Mouse (Mus musculus) natural killer cell, adult 2 months (primary cell): Measurements from ENCODE around the gene Olfr90.
"Not testable (repeated sequence)": the region's sequence is repeated elsewhere in the genome, so short reads cannot be mapped to it uniquely, and the experiment has no call there.

Experiments used
- DNase-seq, 2 experiments: peaks; one replicate each; pipeline ENCODE4 v3.0.0; 2022; ENCODE audit warnings: low spot score in 2 of 2

Gene Olfr90

DNA sequence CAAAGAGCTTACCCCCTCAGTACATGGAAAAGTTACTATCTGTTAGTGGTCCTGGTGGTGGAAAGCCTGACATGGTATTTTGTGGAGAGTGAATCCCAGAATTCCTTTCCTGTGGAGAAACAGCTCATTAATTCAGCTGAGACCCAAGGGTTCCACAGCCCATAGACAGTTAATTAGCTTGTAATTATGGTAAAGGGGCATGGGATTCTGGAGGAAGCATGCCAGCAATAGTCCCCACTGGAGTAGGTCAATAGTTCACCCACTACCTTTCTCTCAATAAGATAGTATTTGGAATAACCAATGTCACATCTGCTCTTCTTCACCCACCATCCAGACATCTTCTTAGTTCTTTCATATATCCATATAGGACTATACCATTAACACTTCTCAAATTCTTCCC, at the start of gene Olfr90:
Gene Olfr90 (minus strand): TSS at position 101 of the 400 bp plus-strand sequence.
- no peak for DNase-seq

DNA sequence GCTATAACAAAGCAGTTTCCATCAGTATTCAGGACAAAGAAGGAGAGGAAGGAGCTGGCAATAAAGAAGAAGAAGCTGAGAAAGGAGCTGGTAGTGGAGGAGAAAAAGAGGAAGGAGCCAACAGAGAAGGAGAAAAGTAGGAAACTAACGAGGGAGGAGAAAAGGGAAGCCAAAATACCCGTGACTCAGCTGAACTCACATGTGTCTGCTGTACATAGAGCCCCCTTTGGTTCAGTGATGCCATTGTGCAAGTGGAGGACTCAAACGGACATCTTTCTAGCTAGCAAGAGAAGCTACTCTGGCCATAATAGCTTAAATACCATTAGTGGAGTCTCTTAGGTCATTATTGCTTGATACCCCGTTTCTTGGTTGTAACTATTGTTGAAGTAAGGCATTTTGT, 43.1 kb upstream of the Olfr90 start:
- not testable (repeated sequence) for DNase-seq

DNA sequence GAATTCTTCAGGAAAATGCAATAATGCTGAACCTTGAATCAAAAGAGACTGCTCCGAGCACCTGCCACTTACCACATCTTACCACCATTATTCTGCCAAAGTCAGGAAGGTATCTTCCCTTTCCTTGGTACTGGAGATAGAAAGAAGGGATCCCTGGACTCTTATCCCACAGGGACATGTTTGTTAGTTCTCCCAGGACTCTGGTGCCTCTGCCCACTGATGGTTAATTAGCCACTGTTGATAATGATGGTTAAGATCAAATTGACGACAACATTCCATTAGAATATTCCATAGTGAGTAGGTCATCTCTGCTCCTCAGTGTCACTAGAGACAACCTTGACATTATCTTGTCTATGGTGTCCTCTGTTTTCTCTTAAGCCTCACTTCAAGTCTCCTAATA, 31.7 kb upstream of the Olfr90 start, which contains the start of gene Olfr92:
Gene Olfr92 (minus strand): TSS at position 101 of the 400 bp plus-strand sequence.
- no peak for DNase-seq

DNA sequence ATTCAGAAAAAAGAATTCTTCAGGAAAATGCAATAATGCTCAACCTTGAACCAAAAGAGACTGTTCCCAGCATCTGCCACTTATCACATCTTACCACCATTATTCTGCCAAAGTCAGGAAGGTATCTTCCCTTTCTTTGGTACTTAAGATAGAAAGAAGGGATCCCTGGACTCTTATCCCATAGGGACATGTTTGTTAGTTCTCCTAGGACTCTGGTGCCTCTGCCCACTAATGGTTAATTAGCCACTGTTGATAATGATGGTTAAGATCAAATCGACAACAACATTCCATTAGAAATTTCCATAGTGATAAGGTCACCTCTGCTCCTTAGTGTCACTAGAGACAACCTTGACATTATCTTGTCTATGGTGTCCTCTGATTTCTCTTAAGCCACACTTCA, 9.9 kb upstream of the Olfr90 start, which contains the start of gene Olfr91:
Gene Olfr91 (minus strand): TSS at position 101 of the 400 bp plus-strand sequence.
- no peak for DNase-seq

DNA sequence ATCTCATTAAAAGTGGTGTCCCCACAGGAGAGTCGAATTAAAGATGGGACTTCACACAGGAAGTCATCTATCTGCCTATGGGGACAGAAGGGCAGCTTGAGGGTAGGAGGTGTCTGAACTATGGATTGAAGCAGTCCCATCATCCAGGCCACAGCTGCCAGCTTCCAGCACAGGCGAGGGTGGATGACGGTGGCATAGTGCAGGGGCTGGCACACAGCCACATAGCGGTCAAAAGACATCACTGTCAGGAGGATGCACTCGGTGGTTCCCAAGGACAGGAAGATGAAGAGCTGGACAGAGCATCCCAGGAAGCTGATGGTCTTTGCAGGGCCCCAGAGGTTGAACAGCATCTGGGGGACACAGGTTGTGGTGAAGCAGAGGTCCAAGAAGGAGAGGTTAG, 5.0 kb upstream of the Olfr90 start:
- DNase-seq, result no peak

DNA sequence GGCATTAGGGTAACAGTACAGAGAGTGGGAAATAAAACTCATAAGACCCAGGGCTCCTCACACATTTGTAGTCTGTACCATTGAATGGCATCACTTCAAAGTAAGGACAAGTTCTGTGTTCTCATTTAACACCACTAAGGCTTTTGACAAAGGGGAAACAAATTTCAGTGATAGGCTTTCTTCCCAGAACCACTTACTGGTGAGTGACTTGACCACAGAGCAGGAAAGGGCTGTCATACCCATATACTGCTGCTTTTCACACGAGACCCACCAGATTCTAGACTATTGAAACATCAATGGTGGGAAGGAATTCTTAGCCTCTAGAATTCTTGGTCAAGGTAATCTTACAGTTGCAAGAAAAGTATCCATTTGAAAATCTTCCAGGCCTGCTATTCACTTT, 3.9 kb upstream of the Olfr90 start:
- DNase-seq, result no peak

DNA sequence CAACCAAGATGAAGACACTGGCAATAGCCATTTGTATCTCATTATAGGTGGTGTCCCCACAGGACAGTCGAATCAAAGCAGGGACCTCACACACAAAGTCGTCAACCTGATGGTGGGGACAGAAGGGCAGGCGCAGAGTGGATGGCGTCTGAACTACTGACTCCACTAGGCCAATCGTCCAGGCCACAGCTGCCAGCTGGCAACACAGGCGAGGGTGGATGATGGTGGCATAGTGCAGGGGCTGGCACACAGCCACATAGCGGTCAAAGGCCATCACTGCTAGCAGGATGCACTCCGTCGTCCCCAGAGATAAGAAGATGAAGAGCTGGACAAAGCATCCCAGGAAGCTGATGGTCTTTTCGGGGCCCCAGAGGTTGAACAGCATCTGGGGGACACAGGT, 2.8 kb downstream of the Olfr90 start:
- DNase-seq, result no peak

DNA sequence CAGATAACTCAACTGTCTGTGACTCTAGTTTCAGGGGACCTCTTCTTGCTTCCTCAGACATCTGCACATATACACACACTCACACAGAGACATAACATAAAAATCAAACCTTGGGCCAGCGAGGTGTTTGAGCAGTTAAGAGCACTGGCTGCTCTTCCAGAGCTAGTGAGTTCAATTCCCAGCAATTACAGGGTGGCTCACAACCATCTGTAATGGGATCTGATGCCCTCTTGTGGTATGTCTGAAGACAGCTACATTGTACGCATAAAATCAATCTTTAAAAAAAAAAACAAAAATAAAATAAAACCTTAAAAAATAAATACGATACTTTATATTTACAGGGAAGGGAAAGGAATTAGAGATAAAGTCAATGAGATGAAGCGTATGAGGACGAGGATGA, 3.7 kb downstream of the Olfr90 start:
- no peak for DNase-seq

DNA sequence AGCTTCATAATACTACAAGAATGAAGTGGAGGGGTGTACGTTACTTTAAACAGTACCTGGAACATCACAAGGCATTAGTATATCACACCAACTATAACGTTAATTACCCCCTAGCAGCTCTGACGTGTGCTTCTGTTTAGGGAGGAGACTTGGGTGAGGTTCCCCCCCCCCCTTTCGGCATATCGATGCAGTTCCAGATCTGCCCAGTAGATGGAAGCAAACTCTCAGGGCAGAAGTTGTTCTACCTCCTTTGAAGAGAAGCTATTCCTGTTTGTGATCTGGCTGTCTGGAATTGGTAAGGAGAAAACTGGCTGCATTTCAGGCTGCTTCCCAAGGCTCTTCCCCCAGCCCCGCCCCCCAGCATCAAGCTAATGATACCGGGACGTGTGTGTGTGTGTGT, 5.0 kb downstream of the Olfr90 start:
- peak; percentile 23 to 46 for DNase-seq

DNA sequence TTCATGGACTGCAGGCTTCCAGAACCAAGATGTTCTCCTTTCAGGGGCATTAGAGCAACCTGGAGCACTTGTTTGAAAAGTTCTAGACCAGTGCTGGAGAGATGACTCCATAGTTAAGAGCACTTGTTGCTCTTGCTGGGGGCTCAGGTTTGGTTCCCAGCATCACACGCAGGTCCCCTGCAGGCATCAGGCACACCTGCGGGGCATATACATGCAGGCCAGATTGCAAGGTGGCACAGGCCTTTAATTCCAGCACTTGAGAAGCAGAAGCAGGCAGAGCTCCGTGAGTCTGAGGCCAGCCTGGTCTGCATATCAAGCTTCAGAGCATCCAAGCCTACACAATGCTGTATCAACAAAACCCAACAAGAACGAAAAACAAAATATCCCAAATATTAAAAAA, 6.6 kb downstream of the Olfr90 start:
- no peak for DNase-seq

DNA sequence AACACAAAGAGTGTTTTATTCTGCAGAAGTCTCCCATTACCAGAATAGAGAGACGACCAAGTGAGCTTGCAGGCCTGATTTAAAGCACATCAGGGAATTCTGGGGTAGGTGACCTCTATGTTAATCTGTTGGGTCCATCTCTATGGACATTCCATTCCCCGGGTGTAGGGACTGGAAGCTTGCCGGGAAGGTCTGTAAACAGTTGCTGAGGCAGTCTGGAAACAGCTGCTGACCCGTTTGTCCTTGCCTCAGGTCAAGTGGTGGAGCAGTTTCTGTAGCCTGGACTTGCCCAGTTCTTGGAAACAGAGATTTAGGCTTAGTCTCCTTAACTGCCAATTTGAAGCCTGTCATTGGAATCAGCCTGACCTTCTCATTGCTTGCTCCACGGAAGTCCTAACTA, 8.2 kb downstream of the Olfr90 start:
- DNase-seq, result no peak

DNA sequence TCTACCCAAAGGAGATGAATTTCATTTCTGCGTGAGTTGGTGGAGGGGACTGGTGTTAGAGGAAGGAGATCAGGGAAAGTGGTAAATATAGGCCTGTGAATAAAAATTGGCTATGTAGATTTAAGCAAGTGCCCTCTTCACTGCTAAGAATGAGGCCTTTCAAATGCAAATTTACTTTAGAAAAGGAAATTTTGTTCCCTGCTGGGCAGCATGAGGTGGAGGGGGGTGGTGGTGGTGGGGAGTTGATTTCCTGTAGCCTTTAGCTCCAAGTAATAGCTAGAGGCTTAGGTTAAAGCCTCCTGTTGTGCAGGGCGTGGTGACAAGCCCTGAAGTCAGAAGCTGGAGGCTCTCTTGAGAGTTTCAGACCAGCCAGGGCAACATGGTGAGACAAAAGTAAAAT, 9.3 kb downstream of the Olfr90 start:
- DNase-seq, result no peak

DNA sequence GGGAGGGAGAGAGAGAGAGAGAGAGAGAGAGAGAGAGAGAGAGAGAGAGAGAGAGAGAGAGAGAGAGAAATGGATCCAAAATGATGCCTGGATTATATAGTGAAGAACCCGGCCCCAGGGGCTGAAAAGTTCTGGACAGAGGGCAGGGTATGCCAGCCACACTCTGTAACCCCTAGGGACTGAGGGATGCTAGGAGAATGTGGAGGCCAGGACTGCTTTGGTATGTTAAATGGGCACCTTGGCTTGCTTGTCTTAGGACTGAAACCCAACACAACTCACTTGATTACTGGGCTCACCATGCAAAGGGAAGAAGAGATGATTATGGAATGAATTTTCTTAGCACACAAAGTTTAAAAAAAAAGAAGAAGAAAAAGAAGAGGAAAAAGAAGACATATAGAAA, 10.1 kb downstream of the Olfr90 start:
- DNase-seq, result no peak

DNA sequence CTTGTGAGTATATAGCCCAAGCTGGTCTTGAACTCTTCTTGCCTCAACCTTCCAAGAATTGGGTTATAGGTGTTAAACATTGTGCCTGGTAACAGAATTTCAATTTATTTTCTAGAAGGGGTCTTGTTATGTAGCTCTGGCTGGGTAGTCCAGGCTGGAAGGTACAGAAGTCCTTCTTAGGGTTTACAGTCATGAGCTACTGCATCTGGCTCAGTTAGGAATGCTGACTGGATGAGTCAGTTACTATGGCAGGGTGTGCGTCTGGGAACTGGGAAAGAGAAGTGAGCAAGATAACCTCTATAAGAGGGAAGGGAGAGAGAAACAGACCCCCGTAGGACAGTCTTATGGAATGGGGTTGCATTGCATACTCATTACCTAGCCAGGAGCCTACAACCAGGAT, 12.5 kb downstream of the Olfr90 start:
- DNase-seq, result no peak

DNA sequence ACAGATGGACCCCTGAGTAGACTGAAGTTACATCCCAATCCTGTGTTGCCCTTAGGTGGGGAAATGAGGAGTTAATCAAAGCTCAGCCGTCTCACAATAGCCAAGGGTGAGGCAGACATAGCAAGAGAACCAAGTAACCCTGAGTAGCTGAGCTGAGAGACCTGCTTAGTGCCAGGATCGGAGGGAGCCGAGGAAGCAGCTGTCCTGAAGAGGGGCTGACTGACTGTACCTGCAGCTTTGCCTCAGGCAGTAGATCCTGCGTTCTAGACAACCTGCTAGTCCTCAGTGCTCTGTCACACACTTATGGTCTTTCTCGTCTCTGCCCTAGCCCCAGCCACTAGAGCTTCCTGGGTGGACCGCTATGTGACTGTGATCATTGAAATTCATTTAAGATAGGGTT, 13.1 kb downstream of the Olfr90 start:
- DNase-seq, result no peak

DNA sequence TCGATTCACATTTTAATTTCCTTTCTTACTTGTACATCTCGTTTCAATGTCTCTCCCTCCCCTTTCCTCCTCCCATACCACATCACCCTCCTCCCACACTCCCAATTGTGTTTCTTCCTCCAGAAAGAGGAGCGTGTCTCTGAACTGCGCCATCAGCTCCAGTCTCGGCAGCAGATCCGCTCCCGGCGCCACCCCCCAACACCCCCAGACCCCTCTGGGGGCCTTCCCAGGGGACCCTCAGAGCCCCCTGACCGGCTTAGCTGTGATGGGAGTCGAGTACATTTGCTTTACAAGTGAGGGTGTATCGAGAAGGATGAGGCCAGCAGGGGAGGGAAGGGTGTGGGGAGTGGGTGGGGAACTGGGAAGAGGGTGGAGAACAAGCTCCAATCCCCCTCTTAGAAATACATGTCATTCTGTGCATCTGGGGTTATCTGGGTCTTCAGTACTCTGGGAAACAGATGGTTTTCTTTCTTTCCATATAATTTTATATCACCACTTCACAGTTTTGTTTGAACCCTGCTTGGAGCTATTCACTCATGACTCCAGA, 15.5 kb downstream of the Olfr90 start:
- DNase-seq, result no peak

DNA sequence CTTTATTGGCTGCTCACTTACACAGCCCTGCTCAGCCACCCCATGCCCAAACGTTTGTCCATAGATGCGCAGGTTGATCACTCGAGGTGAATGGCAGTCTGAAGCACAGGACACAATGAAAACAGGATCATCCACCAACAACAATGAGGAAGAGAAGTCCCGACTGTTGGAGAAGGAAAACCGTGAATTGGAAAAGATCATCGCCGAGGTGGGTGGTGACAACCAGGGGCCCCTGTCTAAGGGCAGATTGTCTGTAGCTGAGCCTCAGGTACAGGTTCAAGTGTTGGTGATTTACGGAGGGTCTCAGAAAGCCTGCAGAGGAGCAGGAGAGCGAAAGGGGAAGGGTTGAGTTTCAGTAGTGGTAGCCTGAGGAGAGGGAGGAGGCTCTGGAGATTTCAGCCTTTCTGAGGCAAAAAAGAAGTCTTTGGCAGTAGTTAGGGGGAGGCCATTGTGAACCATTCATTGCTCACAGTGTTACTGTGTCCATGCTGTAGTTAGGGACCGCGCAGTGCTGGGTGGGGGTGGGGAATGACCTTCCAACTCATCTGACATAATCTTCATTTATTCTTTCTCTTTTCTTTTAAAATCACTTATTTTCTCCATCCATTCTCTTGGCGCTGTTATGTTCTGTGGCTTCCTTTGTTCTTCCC, 16.1 kb downstream of the Olfr90 start:
- DNase-seq, result no peak

DNA sequence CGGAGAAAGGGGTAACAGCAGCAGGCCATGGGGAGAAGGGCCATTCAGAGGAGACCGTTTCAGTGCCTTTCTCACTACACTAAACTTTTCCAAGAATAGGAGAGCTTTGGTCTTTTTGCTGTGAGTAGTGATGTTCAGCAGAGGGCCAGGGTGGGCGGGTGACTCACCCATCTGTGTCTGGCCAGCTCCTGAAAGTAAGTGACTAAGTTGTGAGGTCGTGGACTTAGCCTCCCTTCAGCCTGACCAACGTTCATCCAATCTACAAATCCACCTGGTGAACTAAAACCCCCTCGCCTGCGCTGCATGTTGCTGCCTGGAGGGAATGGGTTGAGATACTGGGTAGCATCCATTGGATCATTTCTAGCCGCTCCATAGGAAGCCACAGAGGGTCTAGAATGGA, 18.2 kb downstream of the Olfr90 start:
- DNase-seq, result no peak

DNA sequence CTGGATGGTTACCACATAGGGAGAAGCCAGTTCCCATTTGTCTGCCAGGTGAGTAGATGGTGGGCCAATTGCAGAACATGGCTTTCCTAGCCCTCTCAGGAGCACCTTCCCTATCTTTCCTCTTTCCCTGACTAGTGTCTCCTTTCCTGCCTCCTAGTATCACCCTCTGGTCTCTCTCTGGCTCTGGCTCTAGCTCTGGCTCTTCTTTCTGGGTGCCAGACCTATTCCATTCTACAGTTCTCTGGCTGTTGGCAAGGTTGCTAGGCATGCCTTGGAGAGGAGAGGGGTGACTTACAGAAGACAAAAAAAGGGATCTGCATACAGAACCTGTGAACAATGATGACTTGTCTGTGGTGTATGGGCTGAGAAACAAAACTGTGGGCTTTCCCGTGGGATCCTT, 20.4 kb downstream of the Olfr90 start:
- no peak for DNase-seq

DNA sequence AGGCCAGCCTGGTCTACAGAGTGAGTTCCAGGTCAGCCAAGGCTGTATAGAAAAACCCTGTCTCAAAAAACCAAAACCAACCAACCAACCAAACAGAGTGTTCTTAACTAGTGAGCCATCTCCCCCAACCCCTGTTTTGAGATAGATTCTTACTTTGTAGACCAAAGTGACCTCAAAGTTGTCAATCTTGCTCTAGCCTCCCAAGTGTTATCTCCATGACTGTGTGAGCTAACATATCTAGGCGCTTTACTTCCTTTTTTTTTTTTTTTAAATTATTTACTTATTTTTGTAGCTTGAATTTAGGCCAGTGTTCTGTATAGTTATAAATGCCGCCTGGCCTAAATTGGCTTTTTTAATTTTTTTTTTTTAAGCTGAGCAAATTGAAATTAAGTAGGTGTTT, 22.3 kb downstream of the Olfr90 start:
- no peak for DNase-seq

DNA sequence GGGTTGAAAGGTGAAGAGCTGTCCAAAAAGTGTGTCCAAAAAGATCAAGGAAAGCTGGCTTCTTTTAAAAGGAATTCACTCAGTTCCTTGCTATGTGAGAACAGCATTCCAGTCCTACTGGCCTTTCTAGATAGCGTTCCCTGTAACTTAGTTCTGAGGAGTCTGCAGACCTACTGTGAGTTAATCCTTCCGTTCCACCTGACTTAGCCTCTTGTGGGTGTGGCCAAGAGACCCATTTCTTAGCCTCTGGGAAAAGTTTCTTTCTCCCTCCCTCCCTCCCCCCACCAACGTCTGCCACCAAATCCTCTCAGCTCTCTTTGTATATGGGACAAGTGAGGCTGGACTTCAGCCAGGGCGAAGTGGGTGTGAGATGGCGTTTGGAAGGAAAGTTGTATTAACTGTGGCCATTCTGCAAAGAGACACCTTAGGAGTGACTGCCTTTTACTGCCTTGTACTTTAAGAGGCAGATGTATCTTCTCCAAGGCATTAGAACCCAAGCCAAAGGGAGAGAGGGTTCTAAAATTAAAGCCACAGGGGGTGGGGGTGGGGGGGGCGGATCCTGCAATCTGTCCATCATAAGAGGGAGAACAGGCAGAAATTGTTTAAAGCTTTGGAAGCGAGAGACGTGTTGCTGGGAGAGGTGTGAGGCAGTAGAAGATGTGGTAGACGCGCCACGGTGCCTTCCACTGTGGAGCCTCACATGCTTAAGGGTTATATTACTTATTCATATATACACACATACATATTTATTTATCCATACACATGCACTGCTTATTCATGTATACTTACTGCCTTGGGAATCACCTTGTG, 24.4 kb downstream of the Olfr90 start:
- no peak for DNase-seq

DNA sequence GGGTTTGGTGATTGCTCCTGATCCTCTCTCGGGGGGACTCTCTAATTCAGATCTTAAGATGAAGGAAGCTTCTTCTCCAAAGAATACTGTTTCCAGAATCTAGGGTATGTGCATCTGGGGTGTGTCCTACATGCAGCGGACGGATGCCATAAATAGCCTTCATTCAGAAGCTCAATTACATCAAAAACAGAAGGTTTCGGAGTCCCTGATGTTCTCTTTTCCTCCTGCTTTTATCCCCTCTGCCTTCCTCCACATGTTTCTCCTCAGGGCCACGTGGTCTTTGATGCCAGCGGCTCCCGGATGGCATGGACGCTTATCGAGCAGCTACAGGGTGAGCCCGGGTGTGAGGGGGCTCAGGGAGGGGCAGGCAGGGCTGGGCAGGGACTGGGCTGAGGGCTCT, 25.2 kb downstream of the Olfr90 start:
- no peak for DNase-seq

DNA sequence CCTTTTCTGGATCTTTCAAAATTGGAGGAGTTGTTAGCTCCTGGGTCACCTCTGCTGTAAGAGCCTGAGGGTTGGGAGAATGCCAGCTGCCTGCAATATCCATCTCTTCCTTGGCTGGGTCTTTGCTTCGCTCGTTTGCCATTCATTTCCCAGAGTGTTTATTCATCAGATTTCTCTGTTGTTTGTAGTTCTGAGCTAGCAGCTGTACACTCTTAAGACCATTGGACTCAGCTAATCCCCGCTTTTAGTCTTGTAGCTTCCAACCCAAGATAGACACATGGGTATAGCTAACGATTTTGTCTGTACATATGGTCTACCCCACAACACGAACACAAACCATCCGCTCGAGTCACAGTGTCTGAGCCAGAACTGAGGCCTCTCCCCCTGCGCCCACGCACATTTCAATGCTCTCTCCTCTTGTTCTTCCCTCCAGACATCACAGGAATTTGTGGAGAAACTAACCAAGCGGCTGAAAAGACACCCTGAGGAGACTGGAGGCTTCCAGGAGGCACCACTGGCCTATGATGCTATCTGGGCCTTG, 26.1 kb downstream of the Olfr90 start:
- no peak for DNase-seq
